Mouse (Mus musculus) limb, embryonic 14.5 days (tissue): ENCODE data around the gene Pcnx2. TPM values are rescaled to one million over a fixed set of nuclear protein-coding genes. Genes with fewer than 3 reads are reported as not detected.

Source experiments
- ATAC-seq: fragments of 200-750 bp; cut with Nextera tagmentation; 2 replicates; pipeline ENCODE4 v1.8.0; 2017; ENCODE audit warnings: low read depth, moderate number of reproducible peaks, moderate TSS enrichment; ENCODE audit not compliant: low FRiP score
- DNase-seq: peaks from one replicate; pipeline ENCODE4 v3.0.0-alpha.2; 2015; ENCODE audit warnings: low spot score
- H3K27ac ChIP-seq: fragments of 300-500 bp; sonication (generic); replicated peaks from 2 replicates; pipeline ENCODE4 v1.5.1; 2014; ENCODE audit warnings: low read depth, mild to moderate bottlenecking, low read length, moderate library complexity, mixed read lengths
- H3K27me3 ChIP-seq: fragments of 300-500 bp; sonication (generic); 2 replicates; pipeline ENCODE4 v1.6.1; 2014; ENCODE audit warnings: low read length, mixed read lengths; ENCODE audit not compliant: control insufficient read depth, insufficient read depth
- H3K36me3 ChIP-seq: fragments of 300-500 bp; sonication (generic); 2 replicates; pipeline ENCODE4 v1.6.1; 2014; ENCODE audit warnings: mild to moderate bottlenecking, low read length, moderate library complexity, mixed read lengths; ENCODE audit not compliant: control insufficient read depth, insufficient read depth
- H3K4me1 ChIP-seq: fragments of 300-500 bp; sonication (generic); 2 replicates; pipeline ENCODE4 v1.6.1; 2014; ENCODE audit warnings: antibody characterized with exemption, low read length, mixed read lengths; ENCODE audit not compliant: control insufficient read depth, insufficient read depth
- H3K4me2 ChIP-seq: fragments of 300-500 bp; sonication (generic); replicated peaks from 2 replicates; pipeline ENCODE4 v1.6.1; 2014; ENCODE audit warnings: low read depth, mild to moderate bottlenecking, low read length, moderate library complexity; ENCODE audit not compliant: severe bottlenecking
- H3K4me3 ChIP-seq: fragments of 300-500 bp; sonication (generic); replicated peaks from 2 replicates; pipeline ENCODE4 v1.5.1; 2014; ENCODE audit warnings: low read length
- H3K9ac ChIP-seq: fragments of 300-500 bp; sonication (generic); 2 replicates; pipeline ENCODE4 v1.6.1; 2014; ENCODE audit warnings: mild to moderate bottlenecking, low read depth, low read length, moderate library complexity; ENCODE audit not compliant: severe bottlenecking
- H3K9me3 ChIP-seq: fragments of 300-500 bp; sonication (generic); 2 replicates; pipeline ENCODE4 v1.6.1; 2016; ENCODE audit warnings: low read length; ENCODE audit not compliant: control insufficient read depth
- POLR2A ChIP-seq: fragments of 200-500 bp; IDR thresholded peaks from 2 replicates; pipeline ENCODE4 v1.8.0; 2012; ENCODE audit warnings: inconsistent platforms, mild to moderate bottlenecking, moderate library complexity, borderline replicate concordance; ENCODE audit not compliant: insufficient read depth, insufficient read length; ENCODE audit errors: extremely low read depth
- WGBS: fragments of 180-500 bp; shearing (Covaris S2); extraction: QIAGEN DNeasy Blood & Tissue Kit; methylation state at CpG from one replicate; pipeline ENCODE4 v1.1.7; 2014; 5-methylcytosine and 5-hydroxymethylcytosine counted together
- polyA plus RNA-seq, 2 experiments: library from polyadenylated mRNA; depleted of rRNA in 1 of 2; stranded (reverse) in 1 of 2; unstranded in 1 of 2; fragments of >200 nt; fragmentation: Nextera tagmentation in 1 of 2; extraction: Ambion mirVana in 1 of 2; gene quantifications; 2 replicates each; pipeline versions ENCODE4 v1.2.1 to v1.2.3; 2012 to 2014

The Pcnx2 gene
- polyA plus RNA-seq, 2 experiments = 0.15 to 0.33 TPM

- H3K27ac ChIP-seq = no peak overlapping the region
These were observed 170.3 kb downstream of the Pcnx2 start for GRCm38 (mm10) chr8:125727797-125728196.

GRCm38 (mm10) chr8:125726986-125727385 is 171.1 kb downstream of the Pcnx2 start:
- TF ChIP-seq POLR2A = no peak
- Histone ChIP-seq H3K36me3 (no peaks in the 10 kb centered on the region), H3K9ac (no peak overlapping the region), H3K4me2 (no peak overlapping the region), H3K27me3 (no peaks in the 10 kb centered on the region), H3K9me3 (no peaks in the 10 kb centered on the region), H3K4me1 (peaks cover 13% of the 10 kb centered on the region), H3K4me3 (no peak overlapping the region), H3K27ac (no peak overlapping the region)
- ATAC-seq (no peak), DNase-seq (no peak)
- WGBS = 65% methylated on average over 5 of the region's 5 CpGs

More at GRCm38 (mm10) chr8:125727797-125728196, 170.3 kb downstream of the Pcnx2 start:
- peaks cover 7% of the 10 kb centered on the region for H3K4me1 ChIP-seq
- no peak for TF ChIP-seq POLR2A
- H3K4me2 ChIP-seq = no peak overlapping the region
- no peaks in the 10 kb centered on the region for H3K27me3 ChIP-seq
- no peak for ATAC-seq
- H3K9ac ChIP-seq = no peak overlapping the region
- H3K4me3 ChIP-seq = no peak overlapping the region
- 44% methylated on average over 8 of the region's 8 CpGs for WGBS
- H3K36me3 ChIP-seq = no peaks in the 10 kb centered on the region
- DNase-seq = no peak
- no peaks in the 10 kb centered on the region for H3K9me3 ChIP-seq

- Histone ChIP-seq H3K4me2 (no peak overlapping the region), H3K36me3 (no peaks in the 10 kb centered on the region), H3K4me3 (no peak overlapping the region), H3K4me1 (peaks cover 13% of the 10 kb centered on the region), H3K27me3 (no peaks in the 10 kb centered on the region), H3K9me3 (no peaks in the 10 kb centered on the region), H3K9ac (no peak overlapping the region), H3K27ac (no peak overlapping the region)
- ATAC-seq (no peak), DNase-seq (no peak)
- TF ChIP-seq POLR2A = no peak
- WGBS = 93% methylated on average over 4 of the region's 4 CpGs
These were observed 172.0 kb downstream of the Pcnx2 start for GRCm38 (mm10) chr8:125726143-125726542.

- H3K27me3 ChIP-seq = no peaks in the 10 kb centered on the region
These were observed 172.9 kb downstream of the Pcnx2 start for GRCm38 (mm10) chr8:125725037-125725820.

GRCm38 (mm10) chr8:125723437-125723836 is 174.7 kb downstream of the Pcnx2 start:
- WGBS = 88% methylated on average over 6 of the region's 6 CpGs
- no peak for ATAC-seq
- TF ChIP-seq POLR2A = no peak
- Histone ChIP-seq H3K9me3 (no peaks in the 10 kb centered on the region), H3K9ac (no peak overlapping the region), H3K4me3 (no peak overlapping the region), H3K4me2 (no peak overlapping the region), H3K27me3 (no peaks in the 10 kb centered on the region), H3K27ac (no peak overlapping the region), H3K4me1 (peaks cover 13% of the 10 kb centered on the region), H3K36me3 (no peaks in the 10 kb centered on the region)
- DNase-seq = no peak

More at GRCm38 (mm10) chr8:125725037-125725820, 172.9 kb downstream of the Pcnx2 start:
- H3K4me3 ChIP-seq = no peak overlapping the region
- no peaks in the 10 kb centered on the region for H3K9me3 ChIP-seq
- H3K9ac ChIP-seq = no peak overlapping the region
- DNase-seq (no peak), ATAC-seq (no peak)
- WGBS = 77% methylated on average over 6 of the region's 6 CpGs
- TF ChIP-seq POLR2A = no peak
- peaks cover 13% of the 10 kb centered on the region for H3K4me1 ChIP-seq
- no peak overlapping the region for H3K27ac ChIP-seq
- H3K36me3 ChIP-seq = no peaks in the 10 kb centered on the region
- no peak overlapping the region for H3K4me2 ChIP-seq
